Mouse (Mus musculus) G1E (cell line): Measurements from ENCODE around the gene Slc36a3. TPM values are rescaled to one million over a fixed set of nuclear protein-coding genes. Genes with fewer than 3 reads are reported as not detected.

Source experiments
- ATAC-seq: 2 replicates; pipeline ENCODE4 v1.8.0; 2016; ENCODE audit warnings: mild to moderate bottlenecking; ENCODE audit not compliant: insufficient number of reproducible peaks, poor library complexity, low FRiP score, severe bottlenecking; ENCODE audit errors: extremely low read depth
- DNase-seq: peaks from one replicate; pipeline ENCODE4 v3.0.0; 2012; ENCODE audit warnings: low spot score
- H3K27me3 ChIP-seq: 2 replicates; pipeline ENCODE4 v1.6.1; 2012; ENCODE audit warnings: mild to moderate bottlenecking, low read length, inconsistent platforms; ENCODE audit not compliant: insufficient read depth
- H3K36me3 ChIP-seq: replicated peaks from 2 replicates; pipeline ENCODE3; 2012; ENCODE audit warnings: mild to moderate bottlenecking, inconsistent platforms
- H3K4me1 ChIP-seq: 2 replicates; pipeline ENCODE4 v1.6.1; 2012; ENCODE audit warnings: low read depth, low read length, inconsistent platforms, mixed read lengths; ENCODE audit not compliant: insufficient read depth
- H3K4me3 ChIP-seq: 2 replicates; pipeline ENCODE4 v1.5.1; 2012; ENCODE audit warnings: low read depth, mild to moderate bottlenecking, inconsistent platforms, low read length, moderate library complexity, mixed read lengths
- H3K9me3 ChIP-seq: replicated peaks from 2 replicates; pipeline ENCODE4 v1.6.1; 2012; ENCODE audit warnings: inconsistent platforms
- CTCF ChIP-seq: IDR thresholded peaks from 2 replicates; pipeline ENCODE4 v1.5.1; 2012; ENCODE audit warnings: low read depth, low read length, inconsistent platforms, mixed read lengths
- GATA1 ChIP-seq: IDR thresholded peaks from 2 replicates; pipeline ENCODE4 v1.6.1; 2012; ENCODE audit warnings: borderline replicate concordance, low read length, inconsistent platforms, mixed read lengths
- GATA2 ChIP-seq: IDR thresholded peaks from 2 replicates; pipeline ENCODE4 v1.6.1; 2012; ENCODE audit warnings: low read depth, low read length, inconsistent platforms, borderline replicate concordance
- POLR2AphosphoS5 ChIP-seq: IDR thresholded peaks from 2 replicates; pipeline ENCODE4 v1.6.1; 2012; ENCODE audit warnings: low read depth, low read length, inconsistent platforms; ENCODE audit not compliant: insufficient replicate concordance
- TAL1 ChIP-seq: conservative IDR thresholded peaks from 2 replicates; pipeline ENCODE4 v1.6.1; 2012; ENCODE audit warnings: low read depth, low read length, inconsistent platforms, mixed read lengths
- polyA plus RNA-seq: library from polyadenylated mRNA; stranded (reverse); fragments of >175 nt; gene quantifications from 2 replicates; pipeline ENCODE4 v1.2.3, GENCODE M21; 2012
- total RNA-seq, 2 experiments: library from RNA; stranded (forward) in 1 of 2; stranded (reverse) in 1 of 2; fragments of 200-1000 nt in 1 of 2; fragments of >200 nt in 1 of 2; fragmentation: Nextera tagmentation in 1 of 2; gene quantifications; 2 replicates each; pipeline ENCODE4 v1.2.3; 2014 to 2017

Slc36a3 gene
- not detected in 2 replicates for total RNA-seq (2014; fragmentation: Nextera tagmentation)
- total RNA-seq (2017), result 0.12 and 0.16 TPM in 2 replicates
- polyA plus RNA-seq, result not detected in 2 replicates

GRCm38 (mm10) chr11:55151608-55152007, at the start of gene Slc36a3:
Gene Slc36a3, minus strand, starts transcription at chr11:55151708.
- Histone ChIP-seq H3K9me3 (no peaks in the 10 kb centered on the region), H3K4me1 (no peaks in the 10 kb centered on the region), H3K27me3 (peaks cover 3% of the 10 kb centered on the region; the same call in 1 of the 2 replicates), H3K4me3 (no peak within 1 kb of the TSS), H3K36me3 (no peaks in the 10 kb centered on the region)
- no peak for TF ChIP-seq GATA1
- no peak for TF ChIP-seq TAL1
- no peak for TF ChIP-seq POLR2AphosphoS5
- no peak for TF ChIP-seq CTCF
- TF ChIP-seq GATA2, result no peak
- ATAC-seq (no peak), DNase-seq (no peak)

GRCm38 (mm10) chr11:55197740-55198510, 46.4 kb upstream of the Slc36a3 start:
- Histone ChIP-seq H3K4me1 (no peaks in the 10 kb centered on the region), H3K36me3 (no peaks in the 10 kb centered on the region), H3K27me3 (peaks cover 10% of the 10 kb centered on the region), H3K4me3 (no peak overlapping the region), H3K9me3 (no peaks in the 10 kb centered on the region)
- no peak for TF ChIP-seq TAL1
- no peak for TF ChIP-seq POLR2AphosphoS5
- TF ChIP-seq GATA2, result no peak
- no peak for TF ChIP-seq GATA1
- no peak for TF ChIP-seq CTCF
- ATAC-seq (peak; percentile 40; the same call in 1 of the 2 replicates), DNase-seq (no peak)

- TF ChIP-seq POLR2AphosphoS5 (no peak), GATA1 (no peak), GATA2 (no peak), TAL1 (no peak), CTCF (no peak)
- no peaks in the 10 kb centered on the region for H3K4me1 ChIP-seq
Measured at GRCm38 (mm10) chr11:55197086-55197485, 45.6 kb upstream of the Slc36a3 start.

GRCm38 (mm10) chr11:55190216-55190615, 38.7 kb upstream of the Slc36a3 start:
- Histone ChIP-seq H3K4me1 (no peaks in the 10 kb centered on the region), H3K27me3 (no peaks in the 10 kb centered on the region)

More at GRCm38 (mm10) chr11:55197086-55197485, 45.6 kb upstream of the Slc36a3 start:
- DNase-seq (no peak), ATAC-seq (no peak)
- Histone ChIP-seq H3K27me3 (peaks cover 10% of the 10 kb centered on the region), H3K9me3 (no peaks in the 10 kb centered on the region), H3K4me3 (no peak overlapping the region), H3K36me3 (no peaks in the 10 kb centered on the region)

GRCm38 (mm10) chr11:55187777-55188176, 36.3 kb upstream of the Slc36a3 start:
- ATAC-seq, result no peak
- Histone ChIP-seq H3K4me1 (no peaks in the 10 kb centered on the region), H3K4me3 (no peak overlapping the region), H3K36me3 (no peaks in the 10 kb centered on the region), H3K9me3 (no peaks in the 10 kb centered on the region), H3K27me3 (peaks cover 9% of the 10 kb centered on the region; the same call in 1 of the 2 replicates)
- no peak for TF ChIP-seq GATA2
- DNase-seq, result no peak

More at GRCm38 (mm10) chr11:55190216-55190615, 38.7 kb upstream of the Slc36a3 start:
- ATAC-seq, result no peak
- no peaks in the 10 kb centered on the region for H3K9me3 ChIP-seq
- no peak for TF ChIP-seq CTCF
- no peak for TF ChIP-seq TAL1
- no peak for TF ChIP-seq POLR2AphosphoS5
- TF ChIP-seq GATA1, result no peak
- no peak for TF ChIP-seq GATA2
- DNase-seq, result no peak
- no peak overlapping the region for H3K4me3 ChIP-seq
- no peaks in the 10 kb centered on the region for H3K36me3 ChIP-seq

GRCm38 (mm10) chr11:55187292-55187691, 35.8 kb upstream of the Slc36a3 start:
- H3K9me3 ChIP-seq, result no peaks in the 10 kb centered on the region
- DNase-seq, result no peak
- H3K36me3 ChIP-seq, result no peaks in the 10 kb centered on the region
- no peak for ATAC-seq
- H3K27me3 ChIP-seq, result peaks cover 9% of the 10 kb centered on the region; the same call in 1 of the 2 replicates
- TF ChIP-seq POLR2AphosphoS5 (no peak), TAL1 (no peak), CTCF (no peak), GATA2 (no peak), GATA1 (no peak)
- H3K4me3 ChIP-seq, result no peak overlapping the region
- no peaks in the 10 kb centered on the region for H3K4me1 ChIP-seq
